Comparison of ENCODE assay signal across 11 mouse cellular contexts in genomic region chr11:71224614-71225013, GRCm38 (mm10). TPM values are rescaled to one million over a fixed set of nuclear protein-coding genes. Genes with fewer than 3 reads are reported as not detected.
DNase-seq lines count a peak whose midpoint lies in the region; ATAC-seq and TF ChIP-seq lines count a peak whose summit lies in the region.
"Had no signal": no experiment of that assay in that cellular context is flagged by ENCODE, and none has a peak within 500 bp of the region (broad histone marks: within the 10 kb centered on the region; RNA-seq: fewer than 3 reads in every experiment).

No protein-coding gene starts in this region.

- H3K27ac ChIP-seq in heart, embryonic 10.5 days = no peak overlapping the region
- H3K27ac ChIP-seq in layer of hippocampus, adult 2 months = no peak overlapping the region
- H3K27ac ChIP-seq: forebrain, embryonic 12.5 days had no signal

- no peaks in the 10 kb centered on the region for H3K4me1 ChIP-seq in heart, embryonic 10.5 days
- H3K4me1 ChIP-seq: forebrain, embryonic 12.5 days had no signal

- H3K36me3 ChIP-seq in heart, embryonic 10.5 days = no peaks in the 10 kb centered on the region
- H3K36me3 ChIP-seq: forebrain, embryonic 12.5 days had no signal

- WGBS in heart, embryonic 10.5 days = 71% methylated on average over 2 of the region's 2 CpGs

- peak; percentile 48; the same call in 1 of the 2 replicates for ATAC-seq in granulocyte monocyte progenitor cell, adult 5-6 weeks (replicated peaks; ENCODE audit: poor library complexity, severe bottlenecking)

- H3K27me3 ChIP-seq in heart, embryonic 10.5 days (ENCODE audit: insufficient read depth, poor library complexity, severe bottlenecking) = no peaks in the 10 kb centered on the region
- H3K27me3 ChIP-seq: forebrain, embryonic 12.5 days had no signal

- H3K9me3 ChIP-seq in heart, embryonic 10.5 days = 0 out of 2 replicates have a peak, but pooled peaks cover 2% of the 10 kb centered on the region
- H3K9me3 ChIP-seq: forebrain, embryonic 12.5 days had no signal

- no peak overlapping the region for H3K4me3 ChIP-seq in heart, embryonic 10.5 days
- H3K4me3 ChIP-seq in layer of hippocampus, adult 2 months = no peak overlapping the region
- H3K4me3 ChIP-seq: forebrain, embryonic 12.5 days had no signal

- peak; percentile 39 for TF ChIP-seq CTCF in layer of hippocampus, adult 2 months (conservative IDR thresholded peaks at IDR 0.05)

- peak; percentile 87 for DNase-seq in heart, adult 11 months
- DNase-seq in heart, embryonic 10.5 days (ENCODE audit: low spot score) = no peak
- DNase-seq in layer of hippocampus, adult 2 months (ENCODE audit: low spot score in 2 of 2) = no peak
- DNase-seq in layer of hippocampus, postnatal 10 days (ENCODE audit: low spot score in 2 of 2) = no peak
- peak; percentile 83 for DNase-seq in Muller cell, postnatal 12 days (ENCODE audit: inconsistent ontology term)
- DNase-seq in frontal cortex, postnatal 36 days (ENCODE audit: low spot score in 2 of 2) = no peak
- DNase-seq in gastrocnemius, adult 18-20 months (ENCODE audit: low spot score) = no peak
- DNase-seq: thymus, adult 2 months had no signal

RNA-seq across cellular contexts. Expression of gene Nlrp1b, which starts 5.9 kb away (rescaled TPM):
- not detected in 2 replicates for polyA plus RNA-seq in heart, embryonic 10.5 days (2016; fragmentation: Nextera tagmentation; extraction: Ambion mirVana)
- under 1 TPM; 0.26 to 0.34 TPM for total RNA-seq in layer of hippocampus, adult 2 months (2021)
- under 1 TPM; 0.18 to 0.23 TPM for total RNA-seq in layer of hippocampus, postnatal 10 days (2021)
- total RNA-seq in granulocyte monocyte progenitor cell, adult 5-6 weeks (2014; fragmentation: Nextera tagmentation) = 0.43 TPM in 1 of 2 replicates, not detected in the other
- total RNA-seq in granulocyte monocyte progenitor cell, adult 5-6 weeks (2017) = 0.57 and 0.99 TPM in 2 replicates
- under 1 TPM; 0.07 to 0.09 TPM for total RNA-seq in gastrocnemius, adult 18-20 months (2021)
- polyA plus RNA-seq: forebrain, embryonic 12.5 days; intestine, embryonic 14.5 days had no signal

Comparison
In these comparisons a context has a peak if more than half of its experiments do, and no peak if none do; other contexts are left out.
1. DNase-seq: peak in heart, adult 11 months (single experiment) and Muller cell, postnatal 12 days (single experiment); none in heart, embryonic 10.5 days (single experiment), layer of hippocampus, adult 2 months (0 of 2), layer of hippocampus, postnatal 10 days (0 of 2), frontal cortex, postnatal 36 days (0 of 2) and gastrocnemius, adult 18-20 months (single experiment).